Mouse (Mus musculus): ENCODE measurements around the gene Cdrt4.

DNA sequence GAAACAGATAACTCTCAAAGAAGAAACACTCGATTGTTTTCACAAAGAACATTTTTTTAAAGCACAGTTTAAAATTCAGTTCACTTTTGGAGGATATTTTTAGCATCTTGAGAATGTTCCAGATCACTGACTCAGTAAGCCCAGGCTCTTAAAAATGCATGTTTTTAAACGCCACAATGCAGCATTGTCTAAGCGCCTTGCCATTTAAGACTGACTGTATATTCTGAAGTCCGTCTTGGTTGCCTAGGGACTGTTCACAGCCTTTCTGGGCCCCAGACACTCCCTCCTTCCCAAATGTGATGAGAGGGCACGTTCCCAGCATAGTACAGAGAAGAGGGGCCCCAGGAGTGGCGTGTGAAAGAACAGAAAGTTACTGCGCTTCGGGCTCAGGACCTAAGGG is 39.6 kb upstream of the Cdrt4 start:
- TF ChIP-seq CTCF (IDR thresholded peaks at IDR 0.05; ENCODE audit: control insufficient read depth, insufficient read depth, insufficient replicate concordance, low read depth, low read length) (no peak), POLR2A (IDR thresholded peaks at IDR 0.05; ENCODE audit: control insufficient read depth, low read depth, low read length) (no peak)

All from testis, adult 2 months (tissue).